Mouse (Mus musculus): ENCODE measurements at regions not wholly inside any gene's neighbourhood (a gene's known extent, or its start where the extent isn't known, plus 50 kb on each side); places are given as distances from the start of the nearest gene placed in this dataset.

DNA sequence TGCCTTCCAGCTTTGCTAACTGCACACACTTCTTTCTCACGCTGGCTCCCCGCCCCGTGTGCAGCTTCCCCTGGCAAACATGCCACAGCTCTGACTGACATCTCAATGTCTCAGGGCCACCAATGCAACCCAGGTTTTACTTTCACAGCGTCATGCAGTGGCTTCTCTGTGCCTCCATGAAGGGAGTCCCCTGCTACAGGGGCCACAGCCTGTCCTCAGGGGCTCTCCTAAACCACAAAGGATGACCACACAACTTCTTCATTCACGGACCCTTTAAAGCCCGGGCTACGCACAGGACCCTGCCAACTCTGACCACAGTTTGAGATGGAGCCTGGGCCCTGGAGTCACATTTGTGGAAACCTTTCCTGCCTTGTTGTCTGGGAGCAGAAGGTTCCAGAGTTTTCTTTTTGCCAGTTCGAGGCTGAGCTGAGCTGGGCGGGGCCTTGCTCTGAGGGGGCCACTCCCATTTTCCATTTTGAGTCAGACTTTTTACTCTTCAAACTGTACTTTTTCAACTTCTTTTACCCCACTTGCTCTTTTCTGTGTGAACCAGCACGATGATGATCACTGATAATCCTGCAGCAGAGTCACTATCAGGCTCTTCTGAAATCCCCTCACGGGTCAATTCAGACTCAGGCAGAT lies 73.7 kb upstream of the 1700021F07Rik start:
- TF ChIP-seq POLR2A (IDR thresholded peaks at IDR 0.05; ENCODE audit: control insufficient read depth, extremely low read depth, insufficient read depth, low read length, poor library complexity), result no peak
- no peak for TF ChIP-seq CTCF (IDR thresholded peaks at IDR 0.05; ENCODE audit: borderline replicate concordance, control insufficient read depth, extremely low read depth, insufficient read depth, low read length, poor library complexity)

Measured in thymus, adult 2 months (tissue).